Mouse (Mus musculus) heart, postnatal 25 days (tissue): ENCODE measurements around the gene Cmtm7. TPM values are rescaled to one million over a fixed set of nuclear protein-coding genes. Genes with fewer than 3 reads are reported as not detected.

ENCODE experiments used
- DNase-seq: peaks from one replicate; pipeline ENCODE4 v3.0.0; 2022; ENCODE audit warnings: low spot score
- intact Hi-C: fragments of 180-260 bp; cut with DNase I; formaldehyde crosslinking; loops from one replicate; pipeline ENCODE4 v1.15.1; 2025
- total RNA-seq, 2 experiments: library from RNA; stranded (reverse); gene quantifications; 2 replicates each; pipeline ENCODE4 v1.2.3; 2021

Cmtm7 gene
- total RNA-seq, 2 experiments from 2014 or later = 14.0 to 14.1 TPM

GRCm38 (mm10) chr9:114797329-114798004 is 15.8 kb upstream of the Cmtm7 start:
- peak; percentile 67 for DNase-seq
- intact Hi-C loops = loop anchor here (1.0 to 5.0 kb wide), 4 partner anchors 45 to 160 kb away; no protein-coding TSS in a partner anchor

- no peak for DNase-seq
- intact Hi-C loops = loop anchor here (1.0 to 5.0 kb wide), 3 partner anchors 44 to 161 kb away; no protein-coding TSS in a partner anchor
Measured at GRCm38 (mm10) chr9:114796473-114797050, 14.9 kb upstream of the Cmtm7 start.

GRCm38 (mm10) chr9:114794491-114794890 is 12.8 kb upstream of the Cmtm7 start:
- intact Hi-C loops = no loop called here
- no peak for DNase-seq

- no peak for DNase-seq
- intact Hi-C loops = no loop called here
Measured at GRCm38 (mm10) chr9:114793764-114794295, 12.2 kb upstream of the Cmtm7 start.

- no peak for DNase-seq
- intact Hi-C loops = no loop called here
Measured at GRCm38 (mm10) chr9:114789989-114790388, 8.3 kb upstream of the Cmtm7 start.

- intact Hi-C loops = no loop called here
- DNase-seq = no peak
Measured at GRCm38 (mm10) chr9:114789557-114789956, 7.9 kb upstream of the Cmtm7 start.

GRCm38 (mm10) chr9:114788697-114789096 is 7.0 kb upstream of the Cmtm7 start:
- DNase-seq = no peak
- intact Hi-C loops = no loop called here

GRCm38 (mm10) chr9:114787716-114788115 is 6.1 kb upstream of the Cmtm7 start:
- no peak for DNase-seq
- intact Hi-C loops = no loop called here

GRCm38 (mm10) chr9:114787134-114787533 is 5.5 kb upstream of the Cmtm7 start:
- intact Hi-C loops = no loop called here
- DNase-seq = no peak

GRCm38 (mm10) chr9:114785432-114786125 is 3.9 kb upstream of the Cmtm7 start:
- intact Hi-C loops = no loop called here
- DNase-seq = no peak

GRCm38 (mm10) chr9:114780746-114781525 is 720 bp downstream of the Cmtm7 start:
- peak; percentile 36 for DNase-seq
- intact Hi-C loops = no loop called here

GRCm38 (mm10) chr9:114779984-114780745 is 1.5 kb downstream of the Cmtm7 start:
- intact Hi-C loops = no loop called here
- DNase-seq = no peak

- DNase-seq = no peak
- intact Hi-C loops = no loop called here
Measured at GRCm38 (mm10) chr9:114778877-114779276, 2.8 kb downstream of the Cmtm7 start.

- intact Hi-C loops = no loop called here
- DNase-seq = no peak
Measured at GRCm38 (mm10) chr9:114778047-114778390, 3.6 kb downstream of the Cmtm7 start.

GRCm38 (mm10) chr9:114777178-114778046 is 4.2 kb downstream of the Cmtm7 start:
- intact Hi-C loops = no loop called here
- no peak for DNase-seq

GRCm38 (mm10) chr9:114776361-114776760 is 5.3 kb downstream of the Cmtm7 start:
- intact Hi-C loops = no loop called here
- DNase-seq = no peak

- DNase-seq = peak; percentile 29
- intact Hi-C loops = no loop called here
Measured at GRCm38 (mm10) chr9:114775272-114775671, 6.4 kb downstream of the Cmtm7 start.

- intact Hi-C loops = no loop called here
- DNase-seq = no peak
Measured at GRCm38 (mm10) chr9:114774629-114775028, 7.0 kb downstream of the Cmtm7 start.

GRCm38 (mm10) chr9:114771565-114771964 is 10.1 kb downstream of the Cmtm7 start:
- intact Hi-C loops = no loop called here
- DNase-seq = no peak
